Mouse (Mus musculus): ENCODE data around the gene Tmprss6.

DNA sequence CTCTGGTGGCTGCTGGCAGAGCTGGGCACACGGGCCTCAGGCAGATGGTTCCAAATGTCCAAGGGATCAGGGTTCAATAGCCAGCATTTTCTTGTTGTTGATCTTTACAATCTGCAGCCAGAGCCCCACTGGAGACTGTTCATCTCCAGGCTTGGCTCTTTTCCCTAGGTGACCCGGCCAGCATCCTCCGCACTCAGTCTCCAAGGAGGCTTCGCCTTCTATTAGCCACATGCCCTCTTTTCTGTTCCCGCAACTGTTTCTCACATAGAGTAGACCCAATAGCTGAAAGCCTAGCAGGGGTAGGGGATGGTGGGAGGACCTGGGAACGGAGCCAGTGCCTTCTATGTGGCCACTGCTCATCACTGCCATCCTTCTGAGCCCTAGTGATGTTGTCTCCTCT is 5.0 kb upstream of the Tmprss6 start:
- TF ChIP-seq CTCF (IDR thresholded peaks at IDR 0.05; ENCODE audit: borderline replicate concordance, insufficient read depth, low read length) (no peak), POLR2A (IDR thresholded peaks at IDR 0.05; ENCODE audit: low read depth, low read length) (no peak)
